Mouse (Mus musculus) hindbrain, embryonic 11.5 days (tissue): ENCODE results near the gene Zfp697. TPM values are rescaled to one million over a fixed set of nuclear protein-coding genes. Genes with fewer than 3 reads are reported as not detected.
"Not testable (repeated sequence)": the region's sequence is repeated elsewhere in the genome, so short reads cannot be mapped to it uniquely, and the experiment has no call there.

ENCODE experiments used
- ATAC-seq: fragments of 200-750 bp; cut with Nextera tagmentation; 2 replicates; pipeline ENCODE4 v1.8.0; 2017; ENCODE audit warnings: mild to moderate bottlenecking, moderate TSS enrichment, moderate library complexity; ENCODE audit not compliant: low FRiP score
- DNase-seq: peaks from one replicate; pipeline ENCODE4 v3.0.0-alpha.2; 2015; ENCODE audit warnings: low spot score
- H3K27ac ChIP-seq: fragments of 300-500 bp; sonication (generic); 2 replicates; pipeline ENCODE4 v1.5.1; 2014; ENCODE audit warnings: mild to moderate bottlenecking, low read depth, low read length
- H3K27me3 ChIP-seq: fragments of 300-500 bp; sonication (generic); 2 replicates; pipeline ENCODE4 v1.6.1; 2014; ENCODE audit warnings: mild to moderate bottlenecking, low read length, moderate library complexity, mixed read lengths; ENCODE audit not compliant: control insufficient read depth, insufficient read depth
- H3K36me3 ChIP-seq: fragments of 300-500 bp; sonication (generic); 2 replicates; pipeline ENCODE4 v1.6.1; 2014; ENCODE audit warnings: mild to moderate bottlenecking, low read length, moderate library complexity, mixed read lengths; ENCODE audit not compliant: control insufficient read depth, insufficient read depth
- H3K4me1 ChIP-seq: fragments of 300-500 bp; sonication (generic); replicated peaks from 2 replicates; pipeline ENCODE4 v1.6.1; 2014; ENCODE audit warnings: low read length, mixed read lengths; ENCODE audit not compliant: control insufficient read depth, insufficient read depth
- H3K4me2 ChIP-seq: fragments of 300-500 bp; sonication (generic); replicated peaks from 2 replicates; pipeline ENCODE4 v1.6.1; 2014; ENCODE audit warnings: mild to moderate bottlenecking, low read depth, low read length
- H3K4me3 ChIP-seq: fragments of 300-500 bp; sonication (generic); 2 replicates; pipeline ENCODE4 v1.5.1; 2014; ENCODE audit warnings: low read depth, low read length
- H3K9ac ChIP-seq: fragments of 300-500 bp; sonication (generic); 2 replicates; pipeline ENCODE4 v1.6.1; 2014; ENCODE audit warnings: low read depth, low read length
- H3K9me3 ChIP-seq: fragments of 300-500 bp; sonication (generic); 2 replicates; pipeline ENCODE4 v1.6.1; 2016; ENCODE audit warnings: low read length; ENCODE audit not compliant: control insufficient read depth
- WGBS: fragments of 180-500 bp; shearing (Covaris S2); extraction: QIAGEN DNeasy Blood & Tissue Kit; methylation state at CpG from one replicate; pipeline ENCODE4 v1.1.7; 2014; 5-methylcytosine and 5-hydroxymethylcytosine counted together
- polyA plus RNA-seq: library from polyadenylated mRNA; unstranded; fragments of >200 nt; fragmentation: Nextera tagmentation; extraction: Ambion mirVana; gene quantifications from 2 replicates; pipeline ENCODE4 v1.2.1, GENCODE M21; 2014

Zfp697 gene
- polyA plus RNA-seq, 1 experiment from 2014 or later = 15.5 TPM

DNA sequence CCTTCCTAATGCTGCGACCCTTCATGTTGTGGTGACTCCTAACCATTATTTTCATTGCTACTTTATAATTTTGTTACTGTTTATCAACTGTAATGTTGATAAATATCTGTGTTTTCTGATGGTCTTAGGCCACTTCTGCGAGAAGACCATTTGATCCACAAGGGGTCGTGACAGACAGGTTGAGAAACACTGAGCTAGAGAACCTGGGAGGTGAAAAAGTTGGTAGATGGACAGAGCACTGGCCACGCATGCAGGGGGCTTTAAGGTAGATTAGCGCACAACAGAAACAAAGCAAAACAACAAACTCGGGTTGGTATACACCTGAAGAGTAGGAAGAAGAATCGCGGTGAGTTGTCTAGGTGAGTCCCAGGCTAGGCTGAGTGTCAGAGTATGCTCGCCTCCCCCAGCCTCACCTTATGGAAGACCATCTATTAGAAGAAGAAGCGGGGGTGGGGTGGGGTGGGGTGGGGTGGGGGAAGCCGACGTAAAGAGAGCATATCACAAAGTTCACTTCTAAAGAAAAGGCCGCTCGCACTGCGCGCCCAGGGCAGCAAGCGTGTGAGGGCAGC lies 500 bp upstream of the Zfp697 start:
- peak overlapping the region; percentile 97 for H3K9ac ChIP-seq
- H3K27me3 ChIP-seq = no peaks in the 10 kb centered on the region
- H3K4me2 ChIP-seq = peak overlapping the region; percentile 73
- H3K36me3 ChIP-seq = no peaks in the 10 kb centered on the region
- no peaks in the 10 kb centered on the region for H3K4me1 ChIP-seq
- peak overlapping the region; percentile 90 for H3K4me3 ChIP-seq
- DNase-seq = peak; percentile 46
- peak; percentile 1; the same call in 1 of the 2 replicates for ATAC-seq
- 8% methylated on average over 17 of the region's 17 CpGs for WGBS
- no peak overlapping the region for H3K27ac ChIP-seq
- H3K9me3 ChIP-seq = no peaks in the 10 kb centered on the region

DNA sequence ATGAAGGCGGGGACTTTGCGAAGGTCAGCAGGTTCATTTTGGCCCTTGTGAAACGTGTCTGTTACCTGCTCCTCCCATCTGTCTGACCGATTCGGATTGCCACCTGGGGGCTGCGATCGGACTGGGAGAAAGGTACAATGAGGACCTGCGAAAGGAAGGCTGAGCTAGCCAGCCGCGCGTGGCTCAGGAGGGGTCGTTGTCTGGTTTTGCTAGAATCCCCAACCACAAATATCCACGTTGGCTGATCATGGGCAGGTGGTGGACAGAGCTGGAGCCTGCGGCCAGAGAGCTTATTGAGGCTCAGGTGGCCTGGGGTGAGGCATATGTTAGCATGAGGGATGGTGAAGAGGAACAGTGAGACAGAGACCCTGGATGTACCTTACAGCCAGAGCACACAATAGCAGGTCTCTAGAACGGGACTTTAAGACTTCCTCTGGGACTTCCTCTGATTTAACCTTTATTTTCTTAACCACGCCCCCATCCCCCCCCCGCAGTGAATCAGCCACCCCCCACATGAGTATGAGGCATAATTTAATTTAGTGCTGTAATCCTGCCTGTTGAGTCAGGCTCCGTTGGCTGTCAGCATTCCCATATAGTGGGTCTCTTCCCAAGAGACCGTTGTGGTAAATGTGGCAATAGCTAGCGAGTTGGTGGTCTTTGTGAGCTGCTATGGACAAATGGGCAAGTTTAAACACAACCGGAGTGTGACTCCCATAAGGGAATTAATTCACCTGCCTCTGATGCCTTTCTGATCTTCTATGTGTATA lies 946 bp downstream of the Zfp697 start:
- ATAC-seq = peak; percentile 55
- Histone ChIP-seq H3K9me3 (no peaks in the 10 kb centered on the region), H3K36me3 (no peaks in the 10 kb centered on the region), H3K9ac (peak overlapping the region; percentile 97), H3K4me2 (peak overlapping the region; percentile 73), H3K27me3 (no peaks in the 10 kb centered on the region), H3K4me1 (no peaks in the 10 kb centered on the region), H3K27ac (peak overlapping the region; percentile 87), H3K4me3 (peak overlapping the region; percentile 90)
- 12% methylated on average over 21 of the region's 21 CpGs for WGBS
- DNase-seq = no peak

DNA sequence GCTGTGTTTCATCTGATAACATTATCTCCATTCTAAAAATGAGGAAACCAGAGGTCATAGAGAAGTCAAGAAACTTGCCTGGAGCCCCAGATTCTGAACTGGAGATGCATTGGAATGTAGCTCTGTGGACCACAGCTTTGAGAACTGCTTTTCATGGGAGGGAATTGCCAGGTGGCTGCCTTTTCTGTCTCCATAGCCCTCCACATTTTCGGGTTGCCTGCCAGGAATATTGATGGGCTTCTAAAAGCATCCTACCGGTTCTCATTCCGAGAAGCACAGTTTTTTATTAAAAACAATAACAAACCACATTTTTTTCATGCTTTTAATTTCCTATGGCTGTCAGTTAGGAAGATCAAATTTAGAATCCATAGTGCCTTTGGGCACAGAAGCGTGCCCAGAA lies 4.8 kb downstream of the Zfp697 start:
- 73% methylated on average over 4 of the region's 4 CpGs for WGBS
- no peaks in the 10 kb centered on the region for H3K9me3 ChIP-seq
- H3K4me1 ChIP-seq = no peaks in the 10 kb centered on the region
- no peak overlapping the region for H3K9ac ChIP-seq
- DNase-seq (no peak), ATAC-seq (no peak)
- H3K4me2 ChIP-seq = no peak overlapping the region
- H3K36me3 ChIP-seq = no peaks in the 10 kb centered on the region
- no peak overlapping the region for H3K27ac ChIP-seq
- no peak overlapping the region for H3K4me3 ChIP-seq
- no peaks in the 10 kb centered on the region for H3K27me3 ChIP-seq

DNA sequence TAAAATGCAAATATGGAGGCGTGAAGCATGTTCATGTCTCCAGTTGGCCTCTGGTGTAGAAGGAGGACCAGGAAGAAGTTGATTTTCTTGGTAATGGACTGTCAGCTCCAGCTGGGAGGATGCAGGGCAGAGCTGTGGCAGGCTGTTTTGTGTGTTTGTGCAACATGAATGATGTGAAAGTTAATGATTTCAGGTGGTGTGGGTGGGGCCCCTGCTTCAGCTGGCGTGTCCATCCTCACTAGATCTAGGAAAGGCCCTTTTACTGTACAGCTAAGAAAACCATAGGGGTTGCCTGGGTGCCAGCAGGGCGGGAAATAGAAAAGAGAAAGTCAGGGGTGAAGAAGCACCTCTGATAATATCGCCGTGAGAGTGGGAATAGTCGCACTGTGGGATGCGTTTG lies 5.5 kb downstream of the Zfp697 start:
- H3K36me3 ChIP-seq = no peaks in the 10 kb centered on the region
- H3K4me2 ChIP-seq = no peak overlapping the region
- 85% methylated on average over 7 of the region's 7 CpGs for WGBS
- ATAC-seq = no peak
- H3K4me1 ChIP-seq = no peaks in the 10 kb centered on the region
- H3K9ac ChIP-seq = no peak overlapping the region
- no peak overlapping the region for H3K4me3 ChIP-seq
- no peaks in the 10 kb centered on the region for H3K27me3 ChIP-seq
- DNase-seq = no peak
- no peak overlapping the region for H3K27ac ChIP-seq
- H3K9me3 ChIP-seq = no peaks in the 10 kb centered on the region

DNA sequence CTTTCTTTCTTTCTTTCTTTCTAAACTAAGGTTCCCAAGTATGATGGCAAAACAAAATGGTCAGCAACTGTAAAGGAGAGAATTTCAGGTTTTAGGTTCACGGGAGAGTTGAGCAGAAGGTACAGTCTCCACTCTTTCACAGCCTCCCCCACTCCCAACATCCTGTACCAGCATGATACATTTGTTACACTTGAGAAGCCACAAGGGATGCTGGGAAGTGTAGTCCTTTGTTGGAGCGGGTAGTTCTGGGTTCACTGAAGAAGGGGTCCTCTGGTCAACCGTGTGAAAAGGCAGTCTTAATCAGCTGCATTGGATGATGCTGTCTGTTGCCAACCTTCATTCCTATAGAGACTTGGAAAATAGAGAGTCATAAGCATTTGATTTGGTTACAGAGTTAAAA lies 7.0 kb downstream of the Zfp697 start:
- Histone ChIP-seq H3K27ac (no peak overlapping the region), H3K36me3 (no peaks in the 10 kb centered on the region), H3K4me1 (no peaks in the 10 kb centered on the region), H3K4me2 (no peak overlapping the region), H3K4me3 (no peak overlapping the region), H3K9me3 (no peaks in the 10 kb centered on the region), H3K9ac (no peak overlapping the region), H3K27me3 (no peaks in the 10 kb centered on the region)
- ATAC-seq (no peak), DNase-seq (peak; percentile 9)
- WGBS = 59% methylated on average over 3 of the region's 3 CpGs

DNA sequence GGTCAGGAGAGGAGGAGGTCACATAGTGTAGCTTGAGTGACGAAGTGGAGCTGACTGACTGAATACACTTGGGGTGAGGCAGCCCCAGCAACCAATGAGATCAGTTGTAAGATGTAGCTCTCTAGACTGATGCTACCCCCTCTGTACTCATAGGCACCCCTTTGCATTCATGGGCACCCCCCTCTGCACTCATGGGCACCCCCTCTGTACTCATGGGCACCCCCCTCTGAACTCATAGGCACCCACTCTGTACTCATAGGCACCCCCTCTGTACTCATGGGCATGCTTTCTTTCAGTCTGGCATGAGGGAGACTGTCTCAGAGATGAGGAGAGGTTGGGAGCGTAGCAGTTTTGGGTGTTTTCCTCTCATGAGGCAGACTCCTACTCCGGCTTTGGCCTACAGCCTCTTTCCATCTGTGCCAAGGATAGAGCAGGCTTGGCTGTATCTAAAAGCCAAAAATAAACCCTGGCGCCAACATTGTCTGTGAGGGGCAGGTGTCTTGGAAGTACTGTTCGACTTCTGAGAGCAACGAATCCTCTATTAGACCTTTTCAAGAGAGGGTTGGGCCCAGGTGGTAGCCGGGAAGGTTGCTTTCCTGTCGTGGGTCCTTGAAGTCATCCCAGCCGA lies 22.1 kb downstream of the Zfp697 start:
- ATAC-seq = not testable (repeated sequence)

DNA sequence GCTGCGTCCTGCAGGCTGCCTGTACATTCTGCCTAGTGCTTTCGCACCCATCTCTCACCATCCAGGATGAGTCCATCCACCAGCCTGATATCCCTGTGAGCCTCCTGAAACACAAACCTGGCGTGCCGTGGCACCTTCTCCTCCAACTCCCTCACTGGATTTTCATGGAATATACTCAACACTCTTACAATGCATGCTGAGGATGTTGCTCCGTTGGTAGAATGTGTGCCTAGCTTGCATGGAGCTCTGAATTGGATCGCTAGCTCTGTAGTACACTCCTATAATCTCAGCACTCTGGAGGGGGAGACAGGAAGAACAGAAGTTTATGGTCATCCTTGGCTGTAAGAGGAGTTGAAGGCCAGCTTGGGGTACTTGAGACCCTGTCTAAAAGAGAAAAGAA lies 23.6 kb downstream of the Zfp697 start:
- ATAC-seq, H3K27me3 ChIP-seq, H3K9me3 ChIP-seq, H3K4me1 ChIP-seq, H3K4me3 ChIP-seq, H3K9ac ChIP-seq, H3K27ac ChIP-seq, DNase-seq, H3K4me2 ChIP-seq, H3K36me3 ChIP-seq: not testable (repeated sequence)
- 92% methylated on average over 5 of the region's 6 CpGs for WGBS

More for the DNA sequence above, 22.1 kb downstream of the Zfp697 start:
- H3K4me1 ChIP-seq, H3K36me3 ChIP-seq, H3K4me2 ChIP-seq, H3K9me3 ChIP-seq, H3K27me3 ChIP-seq, DNase-seq, H3K9ac ChIP-seq, H3K27ac ChIP-seq, H3K4me3 ChIP-seq: not testable (repeated sequence)
- 87% methylated on average over 9 of the region's 9 CpGs for WGBS

DNA sequence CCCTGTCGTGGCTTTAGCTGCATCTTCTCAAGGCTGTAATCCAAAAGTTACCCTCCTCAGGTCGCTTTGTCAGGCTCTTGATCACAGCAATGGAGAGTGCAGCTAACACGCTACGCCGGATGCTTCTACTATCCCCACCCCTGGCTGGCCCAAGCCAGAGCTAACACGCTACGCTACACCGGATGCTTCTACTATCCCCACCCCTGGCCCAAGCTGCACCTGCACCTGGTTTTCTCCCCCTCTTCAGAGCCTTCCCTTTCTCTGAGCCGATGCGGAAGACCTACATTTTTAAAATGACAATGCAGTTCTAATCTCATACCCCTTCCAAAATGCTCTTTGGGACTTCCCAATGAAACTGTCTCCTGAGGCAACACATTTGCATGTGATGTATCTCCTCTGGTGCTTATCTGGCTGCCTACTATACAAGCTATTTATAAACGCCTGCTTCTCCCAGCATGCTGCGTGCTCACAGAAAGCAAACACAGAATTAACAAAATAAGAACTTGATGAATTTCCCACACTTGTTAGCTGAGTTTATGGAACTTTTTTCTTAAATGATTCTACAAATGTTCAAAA lies 24.4 kb downstream of the Zfp697 start:
- H3K27me3 ChIP-seq, H3K4me3 ChIP-seq, H3K36me3 ChIP-seq, H3K4me2 ChIP-seq, H3K4me1 ChIP-seq, H3K27ac ChIP-seq, H3K9ac ChIP-seq, DNase-seq, H3K9me3 ChIP-seq, ATAC-seq: not testable (repeated sequence)
- WGBS = 72% methylated on average over 12 of the region's 12 CpGs
